Mouse (Mus musculus) natural killer cell, adult 2 months (primary cell): ENCODE data around the gene Mroh7.
A peak's percentile ranks its signal among the peaks of the same experiment; 100 is the strongest.
"Not testable (repeated sequence)": the region's sequence is repeated elsewhere in the genome, so short reads cannot be mapped to it uniquely, and the experiment has no call there.

Experiments
- DNase-seq, 2 experiments: peaks; one replicate each; pipeline ENCODE4 v3.0.0; 2022; ENCODE audit warnings: low spot score in 2 of 2

Gene Mroh7

GRCm38 (mm10) chr4:106730814-106731213 is at the start of gene Mroh7:
Gene Mroh7, minus strand, starts transcription at chr4:106730925.
- DNase-seq, result no peak

DNA sequence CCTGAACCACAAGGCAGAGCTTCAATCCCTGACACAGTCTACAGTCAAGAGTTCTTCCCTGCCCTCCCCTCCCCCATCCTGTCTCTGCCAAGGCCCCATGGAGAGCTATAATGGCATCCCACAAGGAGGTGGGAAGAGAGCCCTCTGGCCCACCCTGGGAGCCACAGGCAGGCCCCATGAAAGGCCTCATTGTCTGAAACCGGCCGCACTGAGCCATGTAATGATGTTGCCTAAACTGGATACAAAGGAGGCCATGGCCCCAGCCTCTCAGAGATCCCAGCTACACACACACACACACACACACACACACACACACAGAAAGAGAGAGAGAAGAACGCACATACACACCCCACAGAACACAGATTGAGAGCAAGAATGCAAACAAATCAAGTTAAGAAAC is 49.3 kb upstream of the Mroh7 start:
- no peak for DNase-seq

- no peak for DNase-seq
Measured at GRCm38 (mm10) chr4:106778116-106778788, 47.5 kb upstream of the Mroh7 start.

DNA sequence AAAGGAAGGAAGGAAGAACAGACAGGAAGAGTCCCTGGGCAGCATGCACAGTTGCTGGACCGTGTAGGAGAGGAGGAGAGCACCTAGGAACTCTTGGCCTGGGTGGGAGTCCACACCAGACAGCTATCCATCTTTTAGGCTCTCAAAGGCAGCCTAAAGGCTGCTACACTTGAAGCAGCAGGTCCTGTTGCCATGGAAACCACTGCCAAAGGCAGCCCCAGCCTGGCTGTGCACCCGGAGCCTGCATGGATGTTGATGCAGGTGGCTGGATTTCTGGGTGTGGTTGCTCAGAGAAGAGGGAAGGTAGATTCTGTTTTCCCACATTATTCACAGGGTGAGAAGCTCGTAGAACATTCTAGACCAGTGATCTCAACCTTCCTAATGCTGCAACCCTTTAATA is 46.3 kb upstream of the Mroh7 start:
- DNase-seq, result no peak

- DNase-seq, result not testable (repeated sequence)
Measured at GRCm38 (mm10) chr4:106775767-106776166, 45.0 kb upstream of the Mroh7 start.

DNA sequence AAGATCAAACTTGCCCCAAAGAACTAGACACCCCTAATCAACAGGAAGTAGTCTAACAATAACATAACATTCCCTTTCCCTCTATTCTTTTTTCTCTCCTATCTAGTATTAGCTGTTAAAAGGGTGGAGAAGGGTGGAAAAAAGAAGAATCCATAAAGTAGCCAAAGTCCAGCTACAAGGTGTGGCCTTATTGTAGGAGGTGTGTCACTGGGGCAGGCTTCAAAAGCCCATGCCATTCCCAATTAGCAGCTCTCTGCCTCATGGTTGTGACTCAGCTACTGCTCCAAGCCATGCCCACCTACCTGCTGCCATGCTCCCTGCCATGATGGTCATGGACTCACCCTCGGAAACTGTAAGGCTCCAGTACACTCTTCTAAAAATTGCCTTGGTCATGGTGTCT is 41.8 kb upstream of the Mroh7 start:
- DNase-seq, result no peak

GRCm38 (mm10) chr4:106769306-106769705 is 38.6 kb upstream of the Mroh7 start:
- DNase-seq, result no peak

- no peak for DNase-seq
Measured at GRCm38 (mm10) chr4:106764166-106764565, 33.4 kb upstream of the Mroh7 start.

- no peak for DNase-seq
Measured at GRCm38 (mm10) chr4:106751726-106752125, 21.0 kb upstream of the Mroh7 start.

- peak; percentile 1 to 4 for DNase-seq
Measured at GRCm38 (mm10) chr4:106749699-106750098, 19.0 kb upstream of the Mroh7 start.

DNA sequence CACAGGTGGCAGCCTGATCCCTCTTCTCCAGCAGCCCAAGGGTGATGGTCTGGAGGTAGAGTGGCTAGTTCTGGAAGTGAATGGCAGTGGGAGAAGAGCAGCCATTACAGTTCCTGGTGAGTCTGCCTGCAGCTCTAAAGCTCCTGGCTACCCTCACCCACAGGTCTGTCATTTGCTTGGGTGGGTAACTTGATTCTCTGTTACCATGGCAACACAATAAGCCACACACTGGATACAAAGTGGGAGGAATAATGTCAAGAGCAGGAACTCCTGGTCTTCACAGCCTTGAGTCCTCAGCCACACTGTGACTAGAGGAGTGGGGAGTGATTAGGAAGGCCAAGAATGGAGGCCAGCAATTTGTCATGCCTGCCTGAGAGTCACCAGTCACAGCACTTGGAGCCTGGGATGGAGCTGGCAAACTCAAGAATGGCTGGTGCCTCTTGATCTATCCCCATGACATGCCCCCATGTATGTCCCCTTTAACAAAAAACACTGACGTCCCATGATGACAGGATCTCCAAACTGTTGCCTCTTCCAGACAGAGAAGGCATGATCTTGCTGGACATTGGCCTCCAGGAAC is 16.4 kb upstream of the Mroh7 start:
- DNase-seq, result no peak

GRCm38 (mm10) chr4:106745862-106746261 is 15.1 kb upstream of the Mroh7 start:
- DNase-seq, result no peak

DNA sequence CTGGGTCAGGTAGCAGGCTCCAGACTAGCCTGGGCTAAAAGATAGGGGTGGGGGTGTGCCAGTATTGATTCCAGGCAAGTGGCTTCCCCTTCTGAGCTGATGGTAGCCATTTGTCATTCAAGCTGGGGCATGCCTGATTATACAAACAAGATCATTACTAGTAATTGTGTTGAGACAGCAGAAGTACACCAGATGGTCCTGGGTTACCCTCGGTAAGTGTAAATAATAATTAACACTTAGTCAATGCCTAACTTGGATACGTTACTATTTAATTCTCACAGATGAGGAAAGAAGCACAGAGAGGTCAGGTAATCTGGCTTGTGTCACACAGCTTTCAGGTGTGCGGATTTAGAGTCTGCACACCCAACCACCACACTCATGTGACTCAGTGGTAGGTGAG is 7.2 kb upstream of the Mroh7 start:
- no peak for DNase-seq

DNA sequence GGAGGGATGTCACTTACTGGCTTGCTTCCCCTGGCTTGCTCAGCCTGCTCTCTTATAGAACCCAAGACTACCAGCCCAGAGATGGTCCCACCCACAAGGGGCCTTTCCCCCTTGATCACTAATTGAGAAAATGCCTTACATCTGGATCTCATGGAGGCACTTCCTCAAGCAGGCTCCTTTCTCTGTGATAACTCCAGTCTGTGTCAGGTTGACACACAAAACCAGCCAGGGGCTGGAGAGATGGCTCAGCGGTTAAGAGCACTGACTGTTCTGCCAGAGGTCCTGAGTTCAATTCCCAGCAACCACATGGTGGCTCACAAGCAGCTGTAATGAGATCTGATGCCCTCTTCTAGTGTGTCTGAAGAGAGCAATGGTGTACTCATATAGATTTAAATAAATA is 6.2 kb upstream of the Mroh7 start:
- DNase-seq, result not testable (repeated sequence)

- DNase-seq, result no peak
Measured at GRCm38 (mm10) chr4:106733636-106734035, 2.9 kb upstream of the Mroh7 start, which contains the start of gene Fam151a. Gene Fam151a, plus strand, starts transcription at chr4:106733889.

DNA sequence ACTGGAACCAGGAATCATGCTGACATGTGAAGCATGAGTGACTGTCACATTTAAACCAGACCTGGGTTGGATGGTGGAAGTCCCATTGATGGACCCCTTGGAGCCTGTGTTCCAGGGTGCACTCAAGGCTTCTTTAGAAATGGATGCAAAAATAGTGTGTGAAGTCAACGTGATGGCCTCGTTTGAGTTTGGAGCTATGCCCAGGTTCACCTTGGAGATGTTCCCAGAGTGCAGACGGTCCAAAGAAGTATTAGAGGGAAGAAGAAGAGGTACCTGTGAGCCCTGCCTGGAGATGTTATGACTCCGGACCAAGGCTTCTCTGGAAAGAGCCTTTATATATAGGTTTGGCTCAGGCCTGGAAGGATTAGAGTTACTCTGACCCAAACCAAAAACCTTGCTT is 10.1 kb downstream of the Mroh7 start:
- no peak for DNase-seq

DNA sequence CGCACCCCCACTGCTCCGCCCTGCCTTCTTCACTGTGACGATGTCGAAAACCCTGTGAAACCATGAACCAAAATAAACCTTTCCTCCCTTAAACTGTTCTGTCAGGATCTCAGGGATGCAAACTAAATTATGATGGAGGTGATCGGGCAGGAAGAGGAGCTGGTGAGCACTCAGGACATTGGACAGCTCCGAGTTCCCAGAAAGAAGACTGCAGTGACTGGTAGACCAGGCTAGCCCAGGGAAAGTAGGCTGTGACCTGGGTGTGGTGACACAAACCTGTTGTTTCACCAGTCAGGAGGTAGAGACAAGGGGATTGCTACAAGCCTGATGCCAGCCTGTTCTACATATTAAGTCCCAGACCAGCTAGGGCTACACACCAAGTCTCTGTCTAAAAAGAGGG is 17.1 kb downstream of the Mroh7 start:
- DNase-seq, result no peak

DNA sequence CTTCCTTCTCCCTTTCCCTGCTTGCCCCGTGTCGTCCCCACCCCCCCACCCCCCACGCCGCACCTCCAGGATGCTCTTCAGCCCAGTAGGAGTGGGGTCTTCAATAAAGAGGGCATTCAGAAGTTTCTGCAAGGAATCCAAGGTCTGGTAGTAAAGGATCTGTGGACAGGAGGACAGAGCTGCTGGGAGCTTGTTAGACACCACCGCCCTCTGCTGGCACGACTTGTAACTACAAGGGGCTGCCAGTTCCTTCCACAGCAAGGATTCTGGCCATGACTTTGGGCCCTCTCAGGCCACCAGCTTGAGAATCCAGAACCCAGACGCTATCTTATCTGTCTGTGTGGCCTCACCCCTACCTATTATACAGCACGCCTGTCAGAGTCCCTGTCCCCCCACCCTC is 22.3 kb downstream of the Mroh7 start:
- peak; percentile 52 to 68 for DNase-seq

GRCm38 (mm10) chr4:106707957-106708356 is 22.8 kb downstream of the Mroh7 start:
- DNase-seq, result no peak

DNA sequence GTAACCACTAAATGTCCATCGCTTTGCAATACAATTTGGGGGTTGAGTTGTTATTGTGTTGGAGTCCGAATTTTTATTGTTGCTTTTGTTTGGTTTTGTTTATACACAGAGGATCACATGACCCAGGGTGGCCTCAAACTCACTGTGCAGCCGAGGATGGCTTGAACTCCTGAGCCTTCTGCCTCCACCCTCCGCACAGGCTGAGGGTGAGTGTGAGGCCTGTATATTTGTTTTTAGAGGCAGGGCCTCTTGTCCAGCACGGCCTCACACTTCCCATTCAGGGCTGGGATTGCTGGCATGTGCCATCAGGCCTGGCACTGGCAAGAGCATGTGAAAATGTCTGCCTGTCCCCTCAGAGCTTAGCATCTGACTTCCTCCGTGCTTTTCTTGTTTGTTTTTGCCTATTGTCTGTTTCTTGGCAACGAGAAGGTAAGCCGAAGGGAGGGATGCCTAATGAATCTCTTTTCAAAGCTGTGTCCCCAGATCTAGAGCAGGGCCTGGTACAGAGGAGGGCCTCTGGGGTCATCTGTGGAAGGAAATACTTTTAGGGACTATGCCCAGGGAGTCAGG is 25.5 kb downstream of the Mroh7 start:
- DNase-seq, result no peak

GRCm38 (mm10) chr4:106704416-106704815 is 26.3 kb downstream of the Mroh7 start:
- DNase-seq, result no peak

GRCm38 (mm10) chr4:106703956-106704355 is 26.8 kb downstream of the Mroh7 start:
- DNase-seq, result no peak

DNA sequence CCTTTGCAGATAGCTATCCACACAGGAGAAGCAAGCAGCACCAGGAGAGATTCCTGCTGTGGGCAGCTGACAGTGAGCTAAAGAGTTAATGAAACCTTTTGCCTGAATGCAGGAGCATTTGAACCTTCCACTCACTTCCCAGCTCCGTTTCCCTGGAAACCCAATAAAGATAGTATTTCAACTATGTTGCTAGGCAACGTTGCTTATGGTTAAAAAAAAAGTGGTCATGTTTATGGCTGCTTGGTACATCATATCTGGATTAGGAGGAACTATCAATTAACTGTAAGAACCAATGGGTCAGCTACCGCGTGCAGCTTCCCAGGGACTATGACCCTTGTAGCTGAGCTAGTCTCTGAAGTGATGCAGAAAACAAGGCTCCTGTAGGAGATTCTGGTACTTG is 29.9 kb downstream of the Mroh7 start:
- DNase-seq, result no peak
